Mouse (Mus musculus): ENCODE data around the gene Gm21974. TPM values are rescaled to one million over a fixed set of nuclear protein-coding genes. Genes with fewer than 3 reads are reported as not detected.
"Not testable (repeated sequence)": the region's sequence is repeated elsewhere in the genome, so short reads cannot be mapped to it uniquely, and the experiment has no call there.

Gm21974 gene
- polyA plus RNA-seq, 1 experiment from 2014 or later = not detected

- Histone ChIP-seq H3K27ac (replicated peaks) (peak within 1 kb of the TSS; percentile 83), H3K4me2 (peak within 1 kb of the TSS; percentile 70), H3K4me1 (replicated peaks) (peaks cover 15% of the 10 kb centered on the region), H3K36me3 (peaks cover 32% of the 10 kb centered on the region), H3K27me3 (no peaks in the 10 kb centered on the region), H3K4me3 (peak within 1 kb of the TSS; percentile 61), H3K9ac (peak within 1 kb of the TSS; percentile 67), H3K9me3 (no peaks in the 10 kb centered on the region)
- ATAC-seq (ENCODE audit: low FRiP score, low read depth) = peak; percentile 96
- WGBS = 1% methylated on average over 40 of the region's 40 CpGs
Measured at GRCm38 (mm10) chr7:127912190-127912871, 17.1 kb upstream of the Gm21974 start, which contains the start of gene Kat8. Gene Kat8, plus strand, starts transcription at chr7:127912516.

- Histone ChIP-seq H3K4me1 (replicated peaks) (peaks cover 29% of the 10 kb centered on the region), H3K27ac (replicated peaks) (no peak overlapping the region), H3K27me3 (no peaks in the 10 kb centered on the region), H3K4me2 (no peak overlapping the region), H3K4me3 (no peak overlapping the region), H3K9ac (no peak overlapping the region), H3K9me3 (no peaks in the 10 kb centered on the region), H3K36me3 (peaks cover 25% of the 10 kb centered on the region)
- 89% methylated on average over 4 of the region's 4 CpGs for WGBS
- ATAC-seq (ENCODE audit: low FRiP score, low read depth) = no peak
Measured at GRCm38 (mm10) chr7:127908656-127909055, 13.4 kb upstream of the Gm21974 start.

GRCm38 (mm10) chr7:127907939-127908338 is 12.7 kb upstream of the Gm21974 start:
- Histone ChIP-seq H3K4me2 (no peak overlapping the region), H3K4me3 (no peak overlapping the region), H3K4me1 (replicated peaks) (peaks cover 23% of the 10 kb centered on the region), H3K9ac (no peak overlapping the region), H3K27me3 (no peaks in the 10 kb centered on the region), H3K36me3 (peaks cover 25% of the 10 kb centered on the region), H3K27ac (replicated peaks) (no peak overlapping the region), H3K9me3 (no peaks in the 10 kb centered on the region)
- WGBS = 93% methylated on average over 12 of the region's 12 CpGs
- no peak for ATAC-seq (ENCODE audit: low FRiP score, low read depth)

- 9% methylated on average over 38 of the region's 38 CpGs for WGBS
- Histone ChIP-seq H3K4me1 (replicated peaks) (peaks cover 14% of the 10 kb centered on the region), H3K4me3 (peak within 1 kb of the TSS; percentile 51), H3K9ac (peak within 1 kb of the TSS; percentile 66), H3K27me3 (no peaks in the 10 kb centered on the region), H3K4me2 (peak within 1 kb of the TSS; percentile 72), H3K27ac (replicated peaks) (peak within 1 kb of the TSS; percentile 84), H3K36me3 (peaks cover 20% of the 10 kb centered on the region), H3K9me3 (no peaks in the 10 kb centered on the region)
- peak; percentile 93 for ATAC-seq (ENCODE audit: low FRiP score, low read depth)
Measured at GRCm38 (mm10) chr7:127903971-127904796, 8.9 kb upstream of the Gm21974 start, which contains the start of gene Bckdk. Gene Bckdk, plus strand, starts transcription at chr7:127904082.

GRCm38 (mm10) chr7:127901772-127902171 is 6.5 kb upstream of the Gm21974 start:
- Histone ChIP-seq H3K4me1 (replicated peaks) (peaks cover 14% of the 10 kb centered on the region), H3K36me3 (peaks cover 5% of the 10 kb centered on the region), H3K4me2 (no peak overlapping the region), H3K4me3 (no peak overlapping the region), H3K27ac (replicated peaks) (no peak overlapping the region), H3K9ac (no peak overlapping the region), H3K9me3 (no peaks in the 10 kb centered on the region), H3K27me3 (no peaks in the 10 kb centered on the region)
- 87% methylated on average over 2 of the region's 2 CpGs for WGBS
- ATAC-seq (ENCODE audit: low FRiP score, low read depth) = no peak

DNA sequence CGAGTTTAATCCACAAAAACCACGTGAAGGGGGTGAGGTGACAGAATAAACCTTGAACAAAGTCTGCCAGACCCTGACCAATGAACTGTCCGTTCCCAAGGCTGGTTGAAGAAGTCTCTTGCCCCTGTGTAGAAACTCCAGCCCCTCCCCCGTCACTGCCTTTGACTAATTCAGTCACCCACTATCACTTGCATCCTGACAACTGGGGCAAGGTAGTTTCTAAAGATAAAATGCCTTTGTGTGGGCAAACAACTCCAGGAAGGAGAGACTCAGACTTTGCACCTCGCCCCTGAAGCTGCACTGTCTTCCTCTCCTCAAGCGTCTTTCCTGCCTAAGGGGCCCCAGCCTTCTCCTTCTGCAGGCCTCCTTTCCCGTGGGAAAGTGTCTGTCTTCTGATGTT is 4.7 kb upstream of the Gm21974 start:
- Histone ChIP-seq H3K9ac (no peak overlapping the region), H3K27ac (replicated peaks) (no peak overlapping the region), H3K9me3 (no peaks in the 10 kb centered on the region), H3K27me3 (no peaks in the 10 kb centered on the region), H3K4me1 (replicated peaks) (peaks cover 10% of the 10 kb centered on the region), H3K36me3 (no peaks in the 10 kb centered on the region), H3K4me3 (no peak overlapping the region), H3K4me2 (no peak overlapping the region)
- WGBS = 59% methylated on average over 7 of the region's 7 CpGs
- ATAC-seq (ENCODE audit: low FRiP score, low read depth) = no peak

- H3K27me3 ChIP-seq = no peaks in the 10 kb centered on the region
- 37% methylated on average over 10 of the region's 10 CpGs for WGBS
- no peak overlapping the region for H3K4me2 ChIP-seq
- no peak overlapping the region for H3K4me3 ChIP-seq
- no peaks in the 10 kb centered on the region for H3K9me3 ChIP-seq
- no peak for ATAC-seq (ENCODE audit: low FRiP score, low read depth)
- no peak overlapping the region for H3K9ac ChIP-seq
- H3K4me1 ChIP-seq (replicated peaks) = peaks cover 11% of the 10 kb centered on the region
- no peak overlapping the region for H3K27ac ChIP-seq (replicated peaks)
- H3K36me3 ChIP-seq = no peaks in the 10 kb centered on the region
Measured at GRCm38 (mm10) chr7:127898179-127898956, 3.1 kb upstream of the Gm21974 start.

DNA sequence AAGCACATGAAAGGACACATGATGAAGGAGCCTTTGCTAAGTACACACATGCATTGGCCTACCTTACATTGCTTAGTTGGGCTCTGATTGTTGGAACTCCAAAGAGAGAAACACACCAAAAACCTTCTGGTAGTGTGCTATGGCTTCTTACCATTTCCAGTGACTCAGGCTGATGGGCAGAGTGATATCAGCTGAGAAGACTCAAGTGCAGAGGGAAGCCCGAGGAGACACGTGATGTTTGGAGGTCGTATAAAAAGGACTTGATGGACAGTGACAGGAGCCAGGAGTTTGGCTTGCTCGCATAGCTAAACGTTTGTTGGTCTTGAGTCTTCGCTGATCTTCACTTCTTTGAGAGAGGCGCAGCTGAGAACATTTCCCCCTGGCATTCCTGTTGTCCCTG is 2.3 kb upstream of the Gm21974 start:
- H3K27ac ChIP-seq (replicated peaks) = no peak overlapping the region
- H3K9me3 ChIP-seq = no peaks in the 10 kb centered on the region
- 92% methylated on average over 7 of the region's 7 CpGs for whole genome bisulfite sequencing
- H3K9ac ChIP-seq = no peak overlapping the region
- peaks cover 8% of the 10 kb centered on the region for H3K36me3 ChIP-seq
- no peak overlapping the region for H3K4me2 ChIP-seq
- no peak for ATAC-seq (ENCODE audit: low FRiP score, low read depth)
- H3K27me3 ChIP-seq = no peaks in the 10 kb centered on the region
- no peak overlapping the region for H3K4me3 ChIP-seq
- H3K4me1 ChIP-seq (replicated peaks) = peaks cover 11% of the 10 kb centered on the region

DNA sequence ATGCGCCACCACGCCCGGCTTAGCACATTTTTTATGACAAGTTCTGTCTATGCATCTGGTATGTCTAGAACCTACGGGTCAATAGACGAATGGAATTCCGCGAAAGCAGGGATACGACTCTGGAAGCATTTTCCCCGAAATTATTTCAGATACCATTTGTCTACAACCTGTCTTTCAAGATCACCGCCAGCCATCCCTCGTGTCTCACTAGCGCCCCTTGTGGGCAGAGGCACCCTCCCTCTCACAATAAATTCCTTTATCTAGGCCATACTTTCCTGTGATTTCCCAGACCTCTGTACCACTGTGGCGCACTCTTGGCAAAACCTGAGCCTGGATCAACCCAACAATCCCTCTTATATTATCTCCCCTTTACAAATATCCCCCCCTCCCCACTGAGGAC is 1.1 kb upstream of the Gm21974 start:
- H3K4me1 ChIP-seq (replicated peaks) = peaks cover 11% of the 10 kb centered on the region
- no peaks in the 10 kb centered on the region for H3K27me3 ChIP-seq

GRCm38 (mm10) chr7:127895891-127896290 is 637 bp upstream of the Gm21974 start:
- H3K27ac ChIP-seq (replicated peaks) = 0 out of 2 replicates have a peak overlapping the region, but pooled peaks have one; percentile 51
- H3K36me3 ChIP-seq; H3K9me3 ChIP-seq; H3K27me3 ChIP-seq; H3K9ac ChIP-seq; ATAC-seq (ENCODE audit: low FRiP score, low read depth): not testable (repeated sequence)
- H3K4me1 ChIP-seq (replicated peaks) = peaks cover 11% of the 10 kb centered on the region
- peak overlapping the region; percentile 87 for H3K4me2 ChIP-seq
- peak overlapping the region; percentile 82 for H3K4me3 ChIP-seq
- WGBS = 71% methylated on average over 7 of the region's 7 CpGs

More for the DNA sequence above, 1.1 kb upstream of the Gm21974 start:
- no peak for ATAC-seq (ENCODE audit: low FRiP score, low read depth)
- H3K4me3 ChIP-seq = no peak overlapping the region
- no peaks in the 10 kb centered on the region for H3K9me3 ChIP-seq
- no peak overlapping the region for H3K4me2 ChIP-seq
- no peak overlapping the region for H3K9ac ChIP-seq
- 57% methylated on average over 13 of the region's 13 CpGs for WGBS
- H3K36me3 ChIP-seq = peaks cover 10% of the 10 kb centered on the region
- no peak overlapping the region for H3K27ac ChIP-seq (replicated peaks)

DNA sequence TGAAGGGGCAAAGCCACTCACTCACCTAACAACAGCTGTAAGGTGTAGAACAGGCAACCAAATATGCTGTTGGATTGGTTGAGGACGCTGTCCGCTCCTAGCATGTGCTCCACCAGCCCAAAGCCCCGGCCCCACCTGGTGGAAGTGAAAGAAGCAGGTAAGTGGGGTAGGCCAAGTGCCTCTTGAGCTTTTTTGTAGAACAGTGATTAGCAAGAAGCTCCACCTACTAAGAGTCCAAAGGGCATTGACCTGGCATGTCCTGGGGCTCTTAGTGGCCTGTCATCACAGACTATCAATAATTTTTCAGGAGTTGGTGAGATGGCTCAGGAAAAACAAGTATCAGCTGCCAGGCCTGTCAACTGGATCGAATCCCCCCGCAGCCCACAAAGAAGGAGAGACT is 774 bp downstream of the Gm21974 start:
- 87% methylated on average over 5 of the region's 5 CpGs for WGBS
- peak overlapping the region; percentile 87 for H3K4me2 ChIP-seq
- ATAC-seq (ENCODE audit: low FRiP score, low read depth) = no peak
- peaks cover 14% of the 10 kb centered on the region for H3K36me3 ChIP-seq
- peaks cover 11% of the 10 kb centered on the region for H3K4me1 ChIP-seq (replicated peaks)
- H3K27me3 ChIP-seq = no peaks in the 10 kb centered on the region
- no peak overlapping the region for H3K9ac ChIP-seq
- peak overlapping the region; percentile 82 for H3K4me3 ChIP-seq
- H3K9me3 ChIP-seq = no peaks in the 10 kb centered on the region
- H3K27ac ChIP-seq (replicated peaks) = no peak overlapping the region
